Mouse (Mus musculus) T-helper 1 cell (primary cell): ENCODE data around the gene Dtx3.
"Not testable (repeated sequence)": the region's sequence is repeated elsewhere in the genome, so short reads cannot be mapped to it uniquely, and the experiment has no call there.

Source experiments
- in situ Hi-C: fragments of 300-600 bp; cut with MboI, MseI; formaldehyde crosslinking; loops from one replicate; pipeline ENCODE4 v1.15.1; 2025; ENCODE audit warnings: high pct_unique_total_duplicates

The Dtx3 gene

DNA sequence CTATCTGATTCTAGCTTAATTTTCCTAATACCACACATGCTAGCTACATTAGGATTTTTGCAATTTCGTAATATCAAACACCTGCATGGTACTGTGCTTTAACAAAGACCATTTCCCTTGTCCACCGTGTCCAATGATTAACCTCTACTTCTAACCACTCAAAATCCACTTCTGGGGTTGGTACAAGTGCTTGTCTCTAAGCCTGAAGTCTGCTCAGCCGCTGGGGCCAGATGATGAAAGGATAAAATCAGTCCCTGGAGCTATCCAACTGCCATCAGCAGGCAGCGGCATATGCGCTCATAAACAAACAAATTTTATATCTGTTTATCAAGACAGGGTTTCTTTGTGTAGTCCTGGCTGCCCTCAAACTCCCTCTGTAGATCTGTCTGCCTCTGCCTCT is 9.1 kb upstream of the Dtx3 start:
- in situ Hi-C loops, result no loop called here

DNA sequence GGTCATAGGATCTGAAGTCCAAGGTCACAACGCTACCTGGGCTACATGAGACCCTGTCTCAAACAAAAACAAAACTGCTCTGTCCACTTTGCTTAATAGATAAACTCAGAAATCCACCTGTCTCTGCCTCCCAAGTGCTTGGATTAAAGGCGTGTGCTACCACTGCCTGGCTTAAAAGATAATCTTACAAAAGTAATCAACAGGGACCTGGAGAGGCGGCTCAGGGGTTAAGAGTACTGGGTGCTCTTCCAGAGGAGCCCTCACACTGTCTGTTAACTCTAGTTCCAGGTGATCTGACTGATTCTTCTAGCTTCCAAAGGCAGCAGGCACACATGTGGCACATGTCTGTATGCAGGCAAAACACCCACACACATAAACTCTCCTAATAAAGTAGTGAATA is 7.6 kb upstream of the Dtx3 start:
- in situ Hi-C loops, result no loop called here

DNA sequence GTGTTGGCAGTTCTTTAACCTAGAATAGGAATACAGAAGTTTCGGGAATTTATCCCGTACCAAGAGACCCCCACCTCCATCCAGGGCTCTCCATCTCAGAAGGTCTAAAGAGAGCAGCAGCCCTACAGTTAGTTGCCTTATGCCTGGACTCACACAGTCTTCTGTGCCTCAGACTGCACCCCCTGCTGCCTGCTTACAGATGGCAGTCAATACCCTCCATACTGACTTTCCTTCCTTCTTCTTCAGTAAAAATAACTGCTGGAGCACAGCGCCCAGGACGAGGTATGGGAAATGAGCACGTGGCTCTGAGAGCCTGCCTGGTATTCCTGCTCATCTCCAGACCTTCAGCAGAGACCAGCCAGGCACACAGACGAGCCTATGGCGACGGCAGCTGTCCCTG is 4.8 kb upstream of the Dtx3 start:
- in situ Hi-C loops, result no loop called here

DNA sequence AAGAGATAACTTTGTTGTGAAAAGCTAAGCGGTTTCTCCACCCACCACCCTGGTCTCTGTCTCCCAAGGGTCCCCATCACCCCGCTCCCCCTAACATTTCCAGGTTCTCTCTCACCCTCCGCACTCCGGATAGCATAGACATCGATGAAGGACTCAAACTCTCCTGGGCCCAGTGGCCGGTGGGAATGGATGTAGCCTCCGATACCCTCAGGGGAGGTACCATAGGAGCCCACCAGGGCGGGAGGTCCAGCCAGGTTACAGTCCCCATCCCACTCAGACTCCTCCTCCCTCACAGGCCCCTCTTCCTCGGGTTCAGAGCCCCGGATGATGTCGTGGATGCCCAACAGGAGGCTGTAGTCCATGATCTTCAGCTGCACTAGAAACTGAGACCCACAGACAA is 3.9 kb upstream of the Dtx3 start:
- in situ Hi-C loops, result no loop called here

DNA sequence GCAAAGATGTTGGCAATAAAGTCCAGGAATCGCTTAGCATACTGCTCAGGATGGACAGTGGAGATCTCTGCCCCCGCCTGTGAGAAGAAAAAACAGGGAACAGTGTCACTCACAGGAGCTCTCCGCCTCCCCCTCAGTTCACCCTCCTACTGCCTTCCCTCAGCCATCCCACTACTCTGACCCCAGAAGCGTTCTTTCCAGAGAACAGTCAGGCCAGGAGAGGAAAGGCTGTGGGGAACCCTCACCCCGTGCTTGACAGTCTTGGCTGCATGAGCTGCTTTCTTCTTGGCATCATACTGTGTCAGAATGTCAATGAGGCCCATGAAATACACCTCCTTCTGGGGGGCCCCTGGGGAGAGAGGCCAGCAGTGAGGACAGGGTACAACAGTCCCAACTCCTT is 3.5 kb upstream of the Dtx3 start:
- in situ Hi-C loops, result no loop called here

DNA sequence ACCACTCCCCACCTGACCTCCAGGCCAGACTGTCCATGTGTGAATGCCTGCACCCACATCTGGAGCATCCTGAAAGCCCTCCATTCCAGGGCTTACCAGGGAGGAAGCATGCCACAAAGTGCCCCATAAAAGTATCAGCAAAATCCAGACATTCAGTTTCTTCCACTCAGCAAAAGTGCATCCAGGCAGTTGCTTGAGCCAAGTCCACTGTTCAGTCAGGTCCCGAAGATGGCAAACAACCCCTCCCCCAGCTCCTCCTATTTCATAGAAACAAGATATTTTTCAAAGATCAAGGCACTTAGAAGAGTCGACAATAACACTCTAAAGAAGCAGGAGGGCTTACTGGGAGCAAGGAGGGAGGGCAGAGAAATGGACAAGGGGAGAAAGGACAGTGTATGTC is 3.0 kb upstream of the Dtx3 start:
- in situ Hi-C loops, result no loop called here

DNA sequence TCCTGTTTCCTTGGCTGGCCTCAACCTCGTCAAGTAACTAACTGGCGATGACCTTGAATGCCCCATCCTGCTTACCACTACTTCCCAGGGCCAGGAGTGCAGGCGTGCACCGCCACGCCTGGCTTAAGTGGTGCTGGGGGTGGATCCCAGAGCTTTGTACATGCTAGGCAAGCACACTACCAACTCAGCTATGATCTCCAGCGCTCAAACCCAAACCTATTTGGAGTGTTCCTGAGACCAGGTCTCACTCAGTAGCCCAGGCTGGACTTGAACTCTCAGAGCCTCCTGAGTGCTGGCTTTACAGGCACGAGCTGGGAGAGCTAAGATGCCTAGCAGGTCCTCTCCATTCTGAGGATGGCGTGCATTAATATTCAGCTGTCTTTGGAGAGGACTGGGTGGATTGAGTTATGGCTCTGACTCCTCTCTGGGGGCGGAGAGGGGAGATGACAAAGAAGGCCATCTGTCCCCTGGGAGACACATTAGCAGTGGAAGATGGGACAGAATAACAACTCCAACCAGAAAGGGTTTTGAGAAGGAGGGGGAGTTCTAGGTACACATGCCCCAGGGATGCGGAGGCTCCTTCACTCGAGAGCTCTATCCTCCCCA is 2.1 kb upstream of the Dtx3 start:
- in situ Hi-C loops, result no loop called here

DNA sequence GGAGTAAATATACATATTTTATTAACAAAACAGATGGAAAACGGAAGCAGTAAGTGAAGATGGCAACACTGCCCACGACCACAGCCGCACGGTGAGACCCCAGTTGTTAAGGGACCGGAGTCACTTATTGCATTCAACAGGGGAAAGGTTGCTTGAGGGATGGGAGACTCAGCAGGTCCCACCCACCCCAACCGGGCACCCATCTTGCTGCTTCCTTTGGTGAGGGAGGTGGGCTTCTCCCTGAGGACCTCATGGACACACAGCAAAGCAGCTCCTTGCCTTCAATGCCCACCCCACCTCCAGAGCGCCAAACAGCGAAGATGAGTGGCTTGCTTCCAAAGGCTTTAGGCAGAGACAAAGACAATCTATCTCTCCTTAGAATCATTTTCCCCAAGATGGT is 1.6 kb upstream of the Dtx3 start:
- in situ Hi-C loops, result no loop called here

DNA sequence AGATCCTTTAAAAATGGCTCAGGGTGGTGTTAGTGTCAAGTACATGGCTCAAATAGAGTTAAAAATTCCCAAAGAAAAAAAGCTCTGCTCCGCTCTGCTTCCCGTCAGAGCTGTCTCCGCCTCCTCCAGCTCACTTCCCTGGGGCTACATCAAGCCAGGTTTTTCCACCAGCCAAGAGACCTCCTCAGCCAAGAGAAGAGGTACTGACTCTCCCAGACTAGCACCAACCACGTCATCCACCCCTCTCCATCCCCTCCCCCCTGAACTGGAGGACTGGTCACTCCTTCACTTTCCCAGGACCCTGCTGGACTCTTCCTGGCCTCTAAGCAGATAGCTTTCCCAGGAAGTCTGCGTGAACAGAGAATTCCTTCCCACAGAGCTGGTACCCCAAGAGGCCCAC is 864 bp upstream of the Dtx3 start:
- in situ Hi-C loops, result no loop called here

DNA sequence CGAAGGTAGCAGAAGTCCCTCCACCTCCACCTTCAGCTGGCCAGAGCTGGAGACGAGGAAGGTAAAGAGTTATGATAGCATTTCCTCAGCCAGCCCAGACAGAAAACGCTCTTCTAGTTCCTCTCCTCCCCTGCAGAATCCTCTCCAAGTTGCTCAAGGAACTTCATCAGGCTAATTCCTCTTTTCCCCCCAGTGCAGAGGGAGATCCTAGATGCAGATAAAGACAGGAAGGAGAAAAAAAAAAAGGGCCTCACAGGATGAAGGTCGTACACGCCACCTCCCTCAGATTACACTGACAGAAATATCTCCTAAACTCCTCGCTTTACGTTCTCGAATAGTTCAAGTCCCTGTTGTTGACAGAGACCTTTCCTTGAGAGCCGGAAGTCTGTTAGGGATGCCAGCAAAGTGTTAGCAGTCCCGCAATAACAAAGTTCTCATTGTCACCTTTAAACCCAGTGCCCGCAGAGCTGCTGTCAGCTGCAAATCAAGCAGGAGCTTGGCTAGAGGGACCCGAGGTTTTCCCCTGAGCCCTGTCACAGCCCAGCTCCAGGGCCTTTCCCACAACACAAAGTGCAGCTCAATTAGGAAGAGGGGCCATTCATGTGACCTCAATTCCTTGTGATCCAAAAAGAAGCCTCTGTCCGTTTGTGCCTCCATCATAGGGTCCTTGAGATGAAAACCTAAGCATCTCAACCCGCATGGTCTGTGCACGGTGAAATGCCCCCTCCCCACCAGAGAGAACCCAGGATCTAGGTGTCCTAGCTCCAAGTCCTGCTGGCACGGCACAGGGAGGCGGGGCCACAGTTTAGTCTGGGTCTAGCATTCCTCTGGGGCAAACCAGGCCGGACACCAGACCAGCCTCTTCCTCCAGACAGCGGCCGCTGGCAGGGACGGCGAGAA is 850 bp downstream of the Dtx3 start:
- in situ Hi-C loops, result no loop called here

DNA sequence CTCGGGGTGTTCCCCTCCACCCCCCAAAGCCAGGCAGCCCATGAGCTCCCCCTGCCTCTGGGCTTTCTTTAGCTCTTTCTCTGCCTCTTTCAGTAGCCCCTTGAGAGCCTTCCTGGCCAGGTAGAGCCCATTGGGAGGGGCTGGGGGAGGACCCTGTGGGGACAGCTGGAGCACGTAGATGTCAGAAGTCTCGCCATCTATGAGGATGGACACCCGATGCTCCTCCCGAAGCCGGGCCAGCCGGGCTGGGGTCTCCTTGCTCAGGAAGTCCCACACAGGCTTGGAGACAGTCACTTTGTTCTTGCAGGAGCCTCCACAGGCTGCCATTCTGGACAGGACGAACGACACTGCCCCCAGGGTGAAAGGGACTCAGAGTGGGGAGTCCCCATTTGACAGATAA is 2.5 kb downstream of the Dtx3 start:
- in situ Hi-C loops, result no loop called here

DNA sequence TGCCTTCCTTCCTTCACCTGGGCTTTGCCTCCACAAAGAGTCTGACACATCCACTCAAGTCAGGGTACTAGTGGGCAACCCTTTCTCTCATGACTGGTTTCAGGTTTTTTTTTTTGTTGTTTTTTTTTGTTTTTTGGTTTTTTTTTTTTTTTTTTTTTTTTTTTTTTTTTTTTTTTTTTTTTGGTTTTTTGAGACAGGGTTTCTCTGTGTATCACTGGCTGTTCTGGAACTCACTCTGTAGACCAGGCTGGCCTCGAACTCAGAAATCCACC is 3.5 kb downstream of the Dtx3 start:
- in situ Hi-C loops, result not testable (repeated sequence)

DNA sequence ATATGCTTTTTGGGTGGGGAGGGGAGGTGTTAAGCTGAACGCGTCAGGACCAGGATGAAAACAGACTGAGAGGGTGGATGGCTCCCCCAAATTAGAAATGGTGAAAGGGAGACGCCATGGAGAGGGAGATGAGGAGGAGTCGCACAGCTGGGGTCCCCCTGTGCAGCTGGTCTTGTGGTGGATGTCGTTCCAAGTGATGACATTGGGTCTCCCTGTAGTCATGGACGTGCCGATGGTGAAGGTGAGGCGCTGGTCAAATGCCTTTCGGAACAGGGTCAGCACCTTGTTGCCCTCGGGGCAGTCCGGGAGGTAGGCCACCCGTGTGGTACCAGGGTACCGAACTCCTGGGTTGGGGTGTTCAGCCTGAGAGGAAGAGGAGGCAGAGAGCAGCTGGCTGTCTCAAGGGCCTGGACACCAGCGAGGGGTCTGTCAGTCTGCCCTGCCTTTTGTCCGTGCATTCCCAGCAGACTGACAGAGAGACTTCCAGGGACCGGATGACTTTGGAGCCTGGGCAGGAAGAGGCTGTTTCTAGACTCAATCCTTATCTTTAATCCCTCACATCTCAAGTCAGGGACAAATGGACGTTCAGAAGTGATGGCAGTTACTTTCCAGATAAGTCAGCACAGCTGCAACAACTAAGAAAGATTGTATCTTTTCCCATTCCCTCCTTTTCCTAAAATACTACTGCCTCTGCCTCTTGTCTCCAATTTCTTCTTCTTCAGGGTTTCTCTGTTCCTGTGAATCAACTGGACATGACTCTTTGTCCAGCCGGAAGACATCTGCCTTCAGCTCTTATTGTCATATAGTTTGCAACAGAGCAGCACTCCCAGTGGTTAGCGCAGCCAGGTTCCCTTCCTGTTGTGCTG is 4.1 kb downstream of the Dtx3 start:
- in situ Hi-C loops, result no loop called here

DNA sequence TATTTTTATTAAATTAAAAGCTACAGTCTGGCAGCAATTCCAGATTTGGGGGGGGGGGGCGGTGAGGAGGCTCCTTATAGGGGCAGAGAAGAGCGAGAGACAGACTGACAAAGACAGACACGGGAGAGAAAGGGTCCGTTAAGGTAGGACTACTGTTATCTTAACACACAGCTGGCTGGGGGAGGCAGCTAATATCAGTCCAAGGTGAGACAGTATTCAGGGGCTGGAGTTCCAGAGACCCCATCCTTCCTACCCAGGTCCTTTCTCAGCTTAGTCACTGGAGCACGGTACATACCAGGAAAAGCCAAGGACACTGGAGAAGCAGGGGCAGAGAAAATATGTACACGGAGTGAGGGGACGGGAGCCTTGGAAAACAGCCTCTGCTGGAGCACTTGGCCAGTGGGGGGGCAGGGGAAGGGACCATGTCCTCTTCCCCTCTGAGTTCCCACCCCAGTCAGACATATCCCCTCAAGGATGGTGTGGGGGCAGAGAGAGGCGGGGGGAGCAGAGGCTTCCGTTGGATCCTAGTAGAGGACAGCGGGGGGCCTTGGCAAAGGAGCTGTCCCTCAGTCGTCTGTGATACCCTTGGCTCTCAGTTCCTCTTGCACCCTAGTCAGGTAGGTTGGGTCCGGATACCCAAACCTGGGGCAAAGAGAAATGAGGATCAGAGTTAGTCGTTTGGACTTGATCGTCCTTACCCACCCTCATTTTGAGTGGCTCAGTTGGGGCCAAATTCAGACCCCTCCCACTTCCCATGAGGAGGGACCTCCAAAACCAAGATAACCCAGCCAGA is 4.9 kb downstream of the Dtx3 start:
- in situ Hi-C loops, result no loop called here

DNA sequence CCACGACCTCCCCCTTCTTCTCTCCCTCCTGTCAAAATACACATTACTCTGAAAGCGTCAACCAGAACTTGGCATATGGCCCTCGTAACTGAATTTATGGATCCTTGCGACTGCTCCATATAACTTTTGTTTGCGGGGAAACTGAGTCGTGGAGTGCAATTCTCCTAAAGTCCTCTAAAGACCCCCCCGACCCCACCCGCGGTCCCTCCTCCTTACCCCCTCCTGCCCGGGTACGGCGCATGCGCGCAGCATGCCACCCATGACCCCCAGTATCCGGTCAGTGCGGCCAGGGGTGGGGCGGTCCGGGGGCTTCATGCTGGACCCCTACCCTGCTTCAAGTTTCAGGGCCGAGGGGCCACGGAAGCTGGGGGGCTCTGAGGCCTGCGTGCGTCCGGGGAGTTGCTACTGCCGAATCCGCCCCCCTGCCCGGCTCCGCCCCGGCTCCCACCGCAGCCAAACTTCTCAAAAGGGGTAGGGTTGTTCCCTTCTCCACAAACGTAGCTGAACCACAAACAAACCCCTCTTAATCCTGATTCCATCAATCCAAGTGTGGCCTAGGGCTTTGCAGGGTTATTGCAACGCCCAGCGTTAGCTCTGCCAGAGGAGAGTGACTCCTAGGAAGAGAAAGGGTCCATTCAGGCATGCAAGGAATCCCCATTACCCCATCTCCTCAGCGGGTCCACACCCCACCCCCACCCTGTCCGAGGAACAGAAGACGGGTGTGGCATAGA is 5.7 kb downstream of the Dtx3 start, which contains the start of gene Arhgef25:
Gene Arhgef25, minus strand, starts transcription at position 433 of the 731 bp plus-strand sequence.
- in situ Hi-C loops, result no loop called here

DNA sequence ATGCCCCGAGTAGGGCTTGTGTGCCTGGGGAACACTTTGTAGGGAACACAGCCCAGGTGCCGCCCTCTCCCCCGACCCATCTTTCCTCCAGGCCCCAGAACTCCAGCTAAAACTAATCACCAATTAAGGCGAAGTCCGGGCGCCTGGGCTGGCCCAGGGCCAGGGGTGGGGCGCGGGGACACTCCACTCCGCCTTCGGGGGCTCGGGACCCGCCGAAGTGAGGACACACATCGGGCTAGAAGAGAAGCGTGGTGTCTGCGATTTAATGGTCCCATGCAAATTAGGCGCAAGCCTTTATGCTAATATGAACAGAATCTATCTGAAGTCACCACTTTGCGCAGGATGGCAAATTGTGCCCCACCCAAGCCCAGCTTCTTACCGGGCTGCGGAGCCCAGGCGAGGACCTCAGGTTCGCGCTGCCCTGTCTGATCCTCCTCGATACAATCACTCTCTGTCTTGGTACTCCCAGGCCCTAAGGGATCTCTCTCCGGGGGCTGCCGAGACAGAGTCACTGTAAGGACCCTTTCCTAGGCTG is 6.3 kb downstream of the Dtx3 start:
- in situ Hi-C loops, result no loop called here

DNA sequence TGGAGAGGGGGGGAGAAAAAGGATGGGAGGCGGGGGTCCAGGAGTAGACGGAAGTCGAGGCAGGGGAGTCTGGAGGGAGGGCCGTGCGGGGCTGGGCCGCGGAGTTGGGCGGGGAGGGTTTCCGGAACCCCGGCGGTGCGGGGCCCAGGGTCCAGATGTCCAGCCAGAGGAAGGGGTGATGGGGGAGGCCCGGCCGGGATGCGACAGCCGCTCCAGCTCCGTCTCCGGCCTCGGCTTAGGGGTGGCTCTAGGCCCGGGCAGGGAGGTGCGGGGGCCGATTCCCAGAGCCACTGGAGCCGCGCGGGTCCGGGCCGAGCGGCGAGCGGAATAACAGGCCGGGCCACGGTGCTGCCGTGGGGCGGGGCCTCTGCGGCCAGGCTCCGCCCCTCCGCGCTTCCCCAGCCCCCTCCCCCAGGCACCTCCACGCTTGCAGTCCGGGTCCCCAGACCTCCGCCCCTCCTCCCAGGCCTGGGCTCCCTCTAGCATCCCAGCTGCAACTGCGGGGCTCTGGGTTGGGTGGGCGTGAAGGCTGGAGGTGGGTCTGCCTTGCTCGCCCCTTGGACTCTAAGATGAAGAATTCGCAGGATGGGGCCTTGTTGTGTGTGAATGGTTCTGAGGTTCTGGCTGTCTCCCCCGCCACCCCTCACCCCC is 6.9 kb downstream of the Dtx3 start:
- in situ Hi-C loops, result no loop called here

DNA sequence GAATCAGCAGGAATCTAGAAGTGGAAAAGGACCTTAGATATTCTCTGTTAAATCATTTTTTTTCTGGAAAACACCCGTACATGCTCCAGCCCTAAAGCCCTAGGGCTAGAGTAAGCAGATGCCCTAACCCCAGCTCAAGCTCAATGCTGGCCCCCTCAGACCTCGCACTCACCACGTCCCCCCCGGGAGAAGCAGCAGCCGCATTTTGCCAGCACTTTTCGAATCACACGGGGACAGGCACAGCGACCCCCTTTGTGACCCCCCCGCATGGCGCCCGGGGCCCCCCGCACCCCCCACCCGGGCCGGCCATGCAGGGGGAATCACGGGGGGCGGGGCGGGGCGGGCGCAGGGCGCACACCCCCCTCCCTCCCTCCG is 7.5 kb downstream of the Dtx3 start:
- in situ Hi-C loops, result no loop called here

DNA sequence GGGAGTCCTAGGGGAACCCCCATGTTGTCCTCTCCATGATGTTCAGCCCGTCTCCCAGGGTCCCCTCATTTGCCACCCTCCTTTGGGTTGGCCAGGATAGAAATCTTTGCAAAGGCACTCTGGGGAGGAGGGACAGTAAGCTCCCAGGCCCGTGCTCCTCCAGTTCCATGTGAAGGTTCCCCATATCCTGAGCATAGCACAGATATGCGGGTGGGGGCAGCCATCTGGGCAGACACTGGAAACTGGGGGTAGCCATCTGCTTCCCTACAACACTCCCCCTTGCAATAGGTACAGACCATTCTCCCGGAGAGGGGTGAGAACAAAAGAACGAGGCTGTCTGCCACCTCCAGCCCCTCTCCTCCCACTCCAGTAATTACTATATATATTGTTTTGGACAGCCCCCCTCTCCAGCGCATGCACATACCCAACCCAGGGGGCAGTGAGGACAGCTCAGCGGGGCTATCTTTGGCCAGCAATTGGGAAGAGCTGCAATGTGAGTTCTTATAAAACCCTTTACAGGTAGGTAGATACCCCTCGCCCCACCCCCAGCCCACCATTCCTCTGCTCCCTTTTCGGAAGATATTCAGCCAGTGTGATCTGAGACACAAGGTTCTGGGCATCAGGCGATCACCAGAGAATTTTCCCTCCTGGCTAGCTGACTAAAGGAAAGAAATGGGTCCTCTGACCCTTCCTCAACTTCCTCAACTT is 8.0 kb downstream of the Dtx3 start:
- in situ Hi-C loops, result no loop called here

DNA sequence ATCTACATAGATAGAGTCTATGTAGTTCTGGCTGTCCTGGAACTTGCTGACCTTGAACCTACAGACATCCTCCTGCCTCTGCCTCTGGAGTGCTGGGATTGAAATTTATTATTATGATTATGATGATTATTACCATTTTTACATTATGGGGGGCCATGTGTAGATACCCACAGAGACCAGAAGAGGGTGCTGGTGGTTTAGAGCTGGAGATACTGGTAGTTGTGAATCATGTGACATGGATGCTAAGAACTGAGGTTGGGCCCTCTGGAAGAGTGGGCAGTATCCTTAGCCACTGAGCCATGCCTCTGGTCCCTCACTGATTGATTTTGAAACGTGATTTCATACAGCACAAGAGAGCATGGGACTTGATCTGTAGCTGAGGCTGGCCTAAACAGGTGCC is 9.1 kb downstream of the Dtx3 start:
- in situ Hi-C loops, result no loop called here
